Mouse (Mus musculus) embryonic facial prominence, embryonic 10.5 days (tissue): Measurements from ENCODE around the gene Mthfd1. TPM values are rescaled to one million over a fixed set of nuclear protein-coding genes. Genes with fewer than 3 reads are reported as not detected.
A peak's percentile ranks its signal among the peaks of the same experiment; 100 is the strongest.

ENCODE experiments used
- DNase-seq: peaks from one replicate; pipeline ENCODE4 v3.0.0-alpha.2; 2017; ENCODE audit warnings: low spot score
- H3K27ac ChIP-seq: fragments of 300-500 bp; sonication (generic); replicated peaks from 2 replicates; pipeline ENCODE4 v1.5.1; 2016; ENCODE audit warnings: mild to moderate bottlenecking
- H3K27me3 ChIP-seq: fragments of 300-500 bp; sonication (generic); replicated peaks from 2 replicates; pipeline ENCODE4 v1.6.1; 2016; ENCODE audit warnings: low read depth, mild to moderate bottlenecking; ENCODE audit not compliant: poor library complexity, severe bottlenecking
- H3K36me3 ChIP-seq: fragments of 300-500 bp; sonication (generic); replicated peaks from 2 replicates; pipeline ENCODE4 v1.6.1; 2016; ENCODE audit warnings: mild to moderate bottlenecking, moderate library complexity
- H3K4me1 ChIP-seq: fragments of 300-500 bp; sonication (generic); 2 replicates; pipeline ENCODE4 v1.6.1; 2016
- H3K4me3 ChIP-seq: fragments of 300-500 bp; sonication (generic); 2 replicates; pipeline ENCODE4 v1.5.1; 2016; ENCODE audit warnings: mild to moderate bottlenecking, moderate library complexity
- H3K9me3 ChIP-seq: fragments of 300-500 bp; sonication (generic); 2 replicates; pipeline ENCODE4 v1.6.1; 2016; ENCODE audit warnings: mild to moderate bottlenecking
- WGBS: fragments of 180-500 bp; shearing (Covaris S2); methylation state at CpG from one replicate; pipeline ENCODE4 v1.1.7; 2016; 5-methylcytosine and 5-hydroxymethylcytosine counted together
- polyA plus RNA-seq: library from polyadenylated mRNA; unstranded; fragments of >200 nt; fragmentation: Nextera tagmentation; extraction: Ambion mirVana; gene quantifications from 2 replicates; pipeline ENCODE4 v1.2.1, GENCODE M21; 2016

Gene Mthfd1
- polyA plus RNA-seq, 1 experiment from 2014 or later, result 106 TPM

DNA sequence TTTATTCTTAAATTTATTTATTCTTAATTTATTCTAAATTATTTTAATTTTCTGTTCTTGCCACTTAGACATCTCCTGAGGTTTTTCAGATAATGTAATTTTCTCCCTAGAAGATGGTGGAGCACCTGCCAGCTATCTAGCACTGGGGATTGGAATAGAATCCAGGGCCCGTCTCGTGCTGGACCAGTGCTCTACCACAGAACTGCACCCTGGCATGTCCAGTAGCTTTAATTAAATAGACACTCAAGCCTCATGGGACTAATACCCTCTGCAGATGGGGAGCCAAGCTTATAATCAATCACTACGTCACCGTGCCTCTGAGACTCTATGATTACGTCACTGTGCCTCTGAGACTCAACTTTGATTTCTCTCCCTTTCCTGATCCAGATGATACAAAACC, 33.4 kb downstream of the Mthfd1 start:
- Histone ChIP-seq H3K4me3 (no peak overlapping the region), H3K27me3 (no peaks in the 10 kb centered on the region), H3K4me1 (no peaks in the 10 kb centered on the region), H3K36me3 (peaks cover 87% of the 10 kb centered on the region), H3K9me3 (no peaks in the 10 kb centered on the region), H3K27ac (no peak overlapping the region)
- DNase-seq, result no peak
- 91% methylated on average over 5 of the region's 5 CpGs for WGBS

GRCm38 (mm10) chr12:76289428-76289827, 34.3 kb downstream of the Mthfd1 start:
- WGBS, result 97% methylated on average over 12 of the region's 12 CpGs
- H3K36me3 ChIP-seq, result peaks cover 87% of the 10 kb centered on the region
- H3K27me3 ChIP-seq, result no peaks in the 10 kb centered on the region
- DNase-seq, result no peak
- H3K4me1 ChIP-seq, result no peaks in the 10 kb centered on the region
- H3K4me3 ChIP-seq, result no peak overlapping the region
- H3K9me3 ChIP-seq, result no peaks in the 10 kb centered on the region
- no peak overlapping the region for H3K27ac ChIP-seq

DNA sequence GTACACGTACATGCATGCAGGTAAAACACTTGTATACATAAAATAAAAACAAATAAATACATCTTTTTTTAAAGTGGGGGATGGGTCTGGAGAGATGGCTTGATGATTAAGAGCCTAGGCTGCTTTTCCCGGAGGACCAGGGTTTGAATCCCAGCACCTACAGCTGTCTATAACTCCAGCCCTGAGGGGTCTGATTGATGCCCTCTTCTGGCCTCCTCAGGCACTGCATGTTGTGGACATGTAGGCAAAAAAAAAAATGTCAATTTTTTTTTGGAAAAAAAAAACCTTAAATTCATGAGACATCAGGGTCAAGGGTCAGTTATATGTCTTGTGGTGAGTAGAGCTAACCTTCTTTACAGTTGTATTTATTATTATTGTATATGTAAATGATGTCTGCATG, 35.2 kb downstream of the Mthfd1 start:
- peak; percentile 21 for DNase-seq
- 91% methylated on average over 2 of the region's 2 CpGs for WGBS
- no peaks in the 10 kb centered on the region for H3K4me1 ChIP-seq
- peaks cover 89% of the 10 kb centered on the region for H3K36me3 ChIP-seq
- H3K9me3 ChIP-seq, result no peaks in the 10 kb centered on the region
- no peak overlapping the region for H3K4me3 ChIP-seq
- H3K27ac ChIP-seq, result no peak overlapping the region
- H3K27me3 ChIP-seq, result no peaks in the 10 kb centered on the region

DNA sequence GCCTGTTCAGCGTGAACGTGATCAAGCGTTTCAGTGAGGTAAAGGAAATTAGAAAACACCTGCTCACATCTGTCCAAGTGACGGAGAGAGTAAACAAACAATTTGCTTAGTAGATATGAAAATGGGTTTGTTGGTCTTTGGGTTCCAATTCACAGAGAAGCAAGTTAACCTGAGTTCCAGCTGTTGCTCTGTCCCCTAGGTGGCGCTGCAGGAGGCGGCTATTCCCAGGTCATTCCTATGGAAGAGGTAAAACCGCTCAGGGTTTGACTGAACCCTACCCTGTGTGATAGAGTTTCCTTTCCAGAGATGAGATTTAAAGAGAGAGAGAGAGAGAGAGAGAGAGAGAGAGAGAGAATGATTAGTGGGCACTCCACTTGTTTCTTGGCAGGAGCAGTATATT, 38.1 kb downstream of the Mthfd1 start:
- Histone ChIP-seq H3K4me3 (no peak overlapping the region), H3K27me3 (no peaks in the 10 kb centered on the region), H3K9me3 (no peaks in the 10 kb centered on the region), H3K27ac (no peak overlapping the region), H3K4me1 (no peaks in the 10 kb centered on the region), H3K36me3 (peaks cover 98% of the 10 kb centered on the region)
- 66% methylated on average over 7 of the region's 7 CpGs for WGBS
- peak; percentile 73 for DNase-seq

DNA sequence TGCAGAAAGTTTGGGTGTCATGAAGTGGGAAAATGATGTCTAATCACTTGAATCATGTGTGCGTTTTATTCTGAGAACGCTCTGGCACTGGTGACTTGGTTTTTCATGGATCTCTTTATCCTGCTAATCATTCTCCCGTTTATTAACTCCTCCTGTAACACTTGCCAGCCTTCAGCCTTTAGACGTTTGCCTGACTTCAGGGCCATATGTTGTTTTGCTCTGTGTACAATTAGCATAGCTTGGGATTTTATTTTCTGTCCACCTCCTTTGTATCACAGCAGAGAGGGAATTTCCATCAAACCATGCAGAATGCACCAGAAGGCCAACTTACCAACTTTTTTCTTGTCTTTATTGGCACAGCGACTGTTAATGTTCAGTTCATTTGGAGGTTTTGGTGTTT, 42.7 kb downstream of the Mthfd1 start:
- Histone ChIP-seq H3K36me3 (peaks cover 97% of the 10 kb centered on the region), H3K27ac (no peak overlapping the region), H3K27me3 (no peaks in the 10 kb centered on the region), H3K4me1 (no peaks in the 10 kb centered on the region), H3K4me3 (no peak overlapping the region), H3K9me3 (no peaks in the 10 kb centered on the region)
- 90% methylated on average over 5 of the region's 5 CpGs for WGBS
- no peak for DNase-seq

GRCm38 (mm10) chr12:76299361-76299906, 44.3 kb downstream of the Mthfd1 start:
- no peak overlapping the region for H3K27ac ChIP-seq
- no peak overlapping the region for H3K4me3 ChIP-seq
- no peaks in the 10 kb centered on the region for H3K4me1 ChIP-seq
- WGBS, result 96% methylated on average over 9 of the region's 9 CpGs
- no peak for DNase-seq
- H3K36me3 ChIP-seq, result peaks cover 97% of the 10 kb centered on the region
- H3K27me3 ChIP-seq, result no peaks in the 10 kb centered on the region
- no peaks in the 10 kb centered on the region for H3K9me3 ChIP-seq

DNA sequence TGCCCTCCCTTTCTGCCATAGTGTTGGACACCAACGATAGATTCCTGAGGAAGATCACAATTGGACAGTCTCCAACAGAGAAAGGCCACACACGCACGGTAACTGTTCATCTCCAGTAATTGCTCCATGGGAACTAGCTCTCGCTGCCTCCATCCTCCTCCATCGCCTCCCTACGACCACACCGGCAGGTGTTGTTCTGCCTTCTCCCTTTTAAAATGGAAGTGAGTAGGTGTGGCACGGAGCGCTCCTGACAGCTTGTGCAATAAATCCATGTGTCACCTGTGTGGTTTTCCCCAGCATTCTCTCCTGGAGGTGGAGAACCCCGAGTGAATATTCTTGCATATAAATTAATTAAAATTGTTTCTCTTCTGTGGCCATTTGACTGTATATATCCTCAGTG, 45.3 kb downstream of the Mthfd1 start:
- 93% methylated on average over 10 of the region's 10 CpGs for WGBS
- no peaks in the 10 kb centered on the region for H3K4me1 ChIP-seq
- no peaks in the 10 kb centered on the region for H3K27me3 ChIP-seq
- peaks cover 97% of the 10 kb centered on the region for H3K36me3 ChIP-seq
- no peak overlapping the region for H3K4me3 ChIP-seq
- H3K27ac ChIP-seq, result no peak overlapping the region
- DNase-seq, result no peak
- H3K9me3 ChIP-seq, result no peaks in the 10 kb centered on the region

GRCm38 (mm10) chr12:76303474-76303873, 48.4 kb downstream of the Mthfd1 start:
- Histone ChIP-seq H3K36me3 (peaks cover 92% of the 10 kb centered on the region), H3K4me1 (peaks cover 7% of the 10 kb centered on the region; the same call in 1 of the 2 replicates), H3K27me3 (no peaks in the 10 kb centered on the region), H3K27ac (no peak overlapping the region), H3K4me3 (no peak overlapping the region), H3K9me3 (no peaks in the 10 kb centered on the region)
- 95% methylated on average over 11 of the region's 11 CpGs for WGBS
- no peak for DNase-seq

DNA sequence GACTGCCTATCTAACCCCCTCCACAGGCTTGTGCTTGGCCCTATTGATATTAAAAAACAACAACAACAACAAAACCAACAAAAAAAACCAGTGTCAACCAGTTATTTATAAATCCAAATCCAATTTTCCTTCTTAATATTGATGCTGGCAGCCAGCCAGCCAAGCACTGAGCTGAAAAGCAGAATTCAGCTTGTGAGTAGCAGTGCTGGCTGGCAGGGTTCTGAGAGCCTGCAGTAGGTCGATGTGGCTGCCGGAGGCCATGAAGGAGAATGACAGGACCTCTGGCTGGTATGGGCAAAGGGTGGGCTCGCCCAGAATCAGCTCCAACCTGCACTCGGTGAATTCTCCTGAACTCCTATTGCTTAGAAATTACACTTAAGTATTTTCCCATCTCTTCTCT, 49.1 kb downstream of the Mthfd1 start:
- 88% methylated on average over 4 of the region's 4 CpGs for WGBS
- no peaks in the 10 kb centered on the region for H3K9me3 ChIP-seq
- H3K4me1 ChIP-seq, result peaks cover 7% of the 10 kb centered on the region; the same call in 1 of the 2 replicates
- H3K36me3 ChIP-seq, result peaks cover 92% of the 10 kb centered on the region
- H3K27ac ChIP-seq, result no peak overlapping the region
- H3K4me3 ChIP-seq, result no peak overlapping the region
- no peak for DNase-seq
- H3K27me3 ChIP-seq, result no peaks in the 10 kb centered on the region

GRCm38 (mm10) chr12:76305107-76305506, 50.0 kb downstream of the Mthfd1 start:
- H3K36me3 ChIP-seq, result peaks cover 90% of the 10 kb centered on the region
- H3K27me3 ChIP-seq, result no peaks in the 10 kb centered on the region
- no peak overlapping the region for H3K4me3 ChIP-seq
- peaks cover 7% of the 10 kb centered on the region; the same call in 1 of the 2 replicates for H3K4me1 ChIP-seq
- H3K9me3 ChIP-seq, result no peaks in the 10 kb centered on the region
- no peak for DNase-seq
- 92% methylated on average over 8 of the region's 8 CpGs for WGBS
- no peak overlapping the region for H3K27ac ChIP-seq

DNA sequence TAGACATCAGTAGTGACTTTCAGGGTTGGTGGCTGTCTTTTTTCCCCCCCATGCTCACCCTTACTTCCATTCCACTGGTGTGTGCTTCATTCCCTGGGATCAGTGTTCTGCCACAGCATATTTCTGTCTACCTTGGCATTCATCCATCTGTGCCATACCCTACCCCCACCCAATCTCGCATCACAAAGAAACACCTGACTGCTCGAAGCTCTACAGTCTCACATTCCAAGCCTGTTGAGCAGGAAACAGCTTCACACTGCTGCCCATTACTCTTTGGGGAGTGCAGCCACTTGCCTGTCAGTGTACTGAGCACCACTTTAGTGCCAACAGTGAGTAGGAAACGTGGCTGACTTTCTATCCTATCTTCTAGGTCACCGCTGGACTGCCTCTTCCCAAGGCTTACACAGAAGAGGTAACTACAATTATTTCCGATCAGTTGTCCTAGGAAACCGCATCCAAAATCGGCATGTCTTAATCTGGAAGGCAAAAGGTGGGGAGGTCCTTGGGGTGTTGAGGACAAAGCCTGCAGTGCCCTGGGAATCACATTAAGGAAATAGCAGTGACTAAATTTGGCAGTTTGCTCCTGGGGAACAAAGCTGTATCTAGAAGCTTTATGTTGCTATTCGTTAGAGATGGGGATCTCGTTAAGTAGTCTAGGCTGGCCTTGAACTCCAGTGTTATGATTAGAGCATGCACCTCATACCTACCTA, 51.9 kb downstream of the Mthfd1 start:
- Histone ChIP-seq H3K9me3 (no peaks in the 10 kb centered on the region), H3K27me3 (no peaks in the 10 kb centered on the region), H3K36me3 (peaks cover 90% of the 10 kb centered on the region), H3K4me3 (no peak overlapping the region), H3K27ac (no peak overlapping the region), H3K4me1 (peaks cover 7% of the 10 kb centered on the region; the same call in 1 of the 2 replicates)
- DNase-seq, result no peak
- WGBS, result 91% methylated on average over 9 of the region's 9 CpGs

GRCm38 (mm10) chr12:76307964-76308363, 52.9 kb downstream of the Mthfd1 start:
- H3K27me3 ChIP-seq, result no peaks in the 10 kb centered on the region
- 66% methylated on average over 9 of the region's 9 CpGs for WGBS

GRCm38 (mm10) chr12:76308436-76308835, 53.3 kb downstream of the Mthfd1 start:
- Histone ChIP-seq H3K27me3 (no peaks in the 10 kb centered on the region), H3K27ac (peak overlapping the region; percentile 54), H3K9me3 (no peaks in the 10 kb centered on the region), H3K36me3 (peaks cover 93% of the 10 kb centered on the region), H3K4me1 (peaks cover 7% of the 10 kb centered on the region; the same call in 1 of the 2 replicates), H3K4me3 (no peak overlapping the region)
- no peak for DNase-seq
- 94% methylated on average over 5 of the region's 5 CpGs for WGBS

More at GRCm38 (mm10) chr12:76307964-76308363, 52.9 kb downstream of the Mthfd1 start:
- DNase-seq, result peak; percentile 25
- Histone ChIP-seq H3K4me1 (peaks cover 7% of the 10 kb centered on the region; the same call in 1 of the 2 replicates), H3K36me3 (peaks cover 93% of the 10 kb centered on the region), H3K4me3 (no peak overlapping the region), H3K27ac (peak overlapping the region; percentile 54; the same call in 1 of the 2 replicates), H3K9me3 (no peaks in the 10 kb centered on the region)
